Mouse (Mus musculus) hematopoietic multipotent progenitor cell, adult 10-12 weeks (in vitro differentiated cells): ENCODE results near the gene Aim2. TPM values are rescaled to one million over a fixed set of nuclear protein-coding genes. Genes with fewer than 3 reads are reported as not detected.

Source experiments
- polyA plus RNA-seq: library from polyadenylated mRNA; stranded (reverse); fragments of >175 nt; gene quantifications from 2 replicates; pipeline ENCODE4 v1.2.3, GENCODE M21; 2012; ENCODE audit warnings: low replicate concordance

The Aim2 gene
- 3.6 and 7.1 TPM in 2 replicates for polyA plus RNA-seq

GRCm38 (mm10) chr1:173350372-173350957, at the start of gene Aim2:
TSS of gene Aim2 (plus strand) at chr1:173350879.

DNA sequence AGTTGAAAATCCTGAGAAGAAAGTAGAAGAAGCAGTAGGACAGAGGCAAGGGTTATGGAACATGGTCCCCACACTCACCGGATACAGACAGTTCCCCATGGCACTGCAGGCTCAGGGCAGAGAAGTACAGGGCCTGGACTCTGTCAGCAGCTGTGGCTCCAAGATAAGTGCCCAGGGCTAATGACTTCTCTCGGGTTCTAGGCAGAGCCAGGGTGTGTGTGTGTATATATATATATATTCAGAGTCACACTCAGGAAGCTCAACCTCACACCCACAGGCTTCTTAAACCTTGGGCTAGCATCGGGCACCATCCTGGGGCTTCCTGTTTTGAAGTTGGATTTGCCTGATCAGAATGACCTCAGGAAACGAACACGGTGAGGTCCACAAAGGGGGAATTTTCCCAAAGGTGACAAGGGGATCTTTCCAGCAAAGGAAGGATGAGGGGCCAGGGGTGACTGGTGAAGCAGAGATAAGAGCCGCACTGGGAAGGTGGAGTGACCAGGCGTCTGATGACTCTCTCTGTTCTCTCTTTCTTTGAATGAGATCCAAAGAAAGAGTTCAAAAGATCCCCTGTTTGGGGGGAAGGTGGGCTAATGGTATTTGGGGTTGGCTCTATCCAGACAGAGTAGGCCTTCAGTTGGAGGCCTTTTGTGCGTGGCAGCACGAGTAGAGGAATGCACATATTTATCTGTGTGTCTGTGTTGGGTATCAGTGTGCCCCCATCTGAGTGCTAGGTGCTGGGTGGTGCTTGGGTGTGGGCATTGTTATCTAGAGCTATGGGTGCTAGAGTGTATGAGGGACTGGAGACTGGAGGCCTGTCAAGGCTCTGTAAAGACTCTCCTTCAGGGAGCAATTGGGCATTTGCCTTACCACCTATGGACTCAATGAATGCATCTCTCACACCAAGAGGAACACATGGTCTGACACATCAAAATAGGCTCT, 17.1 kb upstream of the Aim2 start, which contains the start of gene Ackr1:
Gene Ackr1, minus strand, starts transcription at position 439 of the 942 bp plus-strand sequence.

DNA sequence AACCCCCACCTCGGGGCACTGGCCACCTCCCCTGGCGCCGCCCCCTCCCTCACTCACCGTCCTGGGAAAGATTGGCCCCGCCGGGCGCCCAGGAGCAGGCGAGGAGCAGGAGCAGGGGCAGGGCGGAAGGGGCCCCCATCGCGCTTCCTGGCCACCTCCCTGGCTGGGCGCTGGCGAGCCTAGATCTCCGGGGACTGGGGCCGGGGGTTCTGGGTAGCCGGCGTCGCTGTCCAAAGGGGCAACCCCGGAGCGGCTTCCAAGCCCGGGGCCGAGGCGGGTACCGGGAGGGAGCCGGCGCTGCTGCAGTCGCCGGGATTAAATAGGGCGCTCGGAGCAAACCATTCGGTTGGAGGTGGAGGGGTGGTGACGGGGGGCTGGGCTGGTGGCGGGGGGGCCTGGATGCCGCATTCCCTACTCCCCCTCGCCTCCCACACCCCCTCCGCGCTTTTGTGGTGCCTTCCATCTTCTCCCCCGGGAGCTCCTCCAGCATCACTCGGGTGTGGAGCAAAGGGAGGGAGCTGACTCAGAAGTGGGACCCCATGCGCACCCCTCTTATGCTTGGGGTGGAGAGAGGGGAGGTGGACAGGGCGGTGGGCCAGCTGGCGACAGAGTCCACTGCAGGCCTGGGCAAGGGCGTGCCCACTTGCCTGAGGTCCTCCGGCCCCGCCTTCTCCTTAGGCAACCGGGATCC, 16.8 kb downstream of the Aim2 start, which contains the start of gene Cadm3:
Gene Cadm3, minus strand, starts transcription at position 340 of the 691 bp plus-strand sequence.

GRCm38 (mm10) chr1:173490812-173491480, 140.3 kb downstream of the Aim2 start, which contains the start of gene Ifi206:
TSS of gene Ifi206 (minus strand) at chr1:173491041.

Other genes starting within 250 kb of the Aim2 start
- not detected in 2 replicates for gene Olfr1408, start 213.5 kb upstream of the Aim2 start, polyA plus RNA-seq
- gene Olfr1406, start 160.2 kb upstream of the Aim2 start, polyA plus RNA-seq, result not detected in 2 replicates
- not detected in 2 replicates for gene Olfr218, start 153.1 kb upstream of the Aim2 start, polyA plus RNA-seq
- gene Olfr1404, start 138.5 kb upstream of the Aim2 start, polyA plus RNA-seq, result not detected in 2 replicates
- gene Fcer1a, start 123.7 kb upstream of the Aim2 start, polyA plus RNA-seq, result 0.16 and 0.47 TPM in 2 replicates
- gene Olfr418, start 84.9 kb upstream of the Aim2 start, polyA plus RNA-seq, result not detected in 2 replicates
- not detected in 2 replicates for gene Mptx2, start 73.1 kb upstream of the Aim2 start, polyA plus RNA-seq
- gene Ackr1, start 17.1 kb upstream of the Aim2 start, polyA plus RNA-seq, result 0.12 and 2.1 TPM in 2 replicates
- 1.6 and 7.1 TPM in 2 replicates for gene Cadm3, start 16.8 kb downstream of the Aim2 start, polyA plus RNA-seq
- gene Ifi206, start 140.2 kb downstream of the Aim2 start, polyA plus RNA-seq, result 0.43 and 0.98 TPM in 2 replicates
- gene Ifi214, start 185.1 kb downstream of the Aim2 start, polyA plus RNA-seq, result 1.1 and 3.0 TPM in 2 replicates
- gene Ifi213, start 248.4 kb downstream of the Aim2 start, polyA plus RNA-seq, result 0.13 and 0.17 TPM in 2 replicates